Mouse (Mus musculus) T-cell, adult 2 months (primary cell): Measurements from ENCODE around the gene Klf12.

Source experiments
- DNase-seq: peaks from one replicate; pipeline ENCODE4 v3.0.0; 2022; ENCODE audit warnings: low spot score

Klf12 gene

DNA sequence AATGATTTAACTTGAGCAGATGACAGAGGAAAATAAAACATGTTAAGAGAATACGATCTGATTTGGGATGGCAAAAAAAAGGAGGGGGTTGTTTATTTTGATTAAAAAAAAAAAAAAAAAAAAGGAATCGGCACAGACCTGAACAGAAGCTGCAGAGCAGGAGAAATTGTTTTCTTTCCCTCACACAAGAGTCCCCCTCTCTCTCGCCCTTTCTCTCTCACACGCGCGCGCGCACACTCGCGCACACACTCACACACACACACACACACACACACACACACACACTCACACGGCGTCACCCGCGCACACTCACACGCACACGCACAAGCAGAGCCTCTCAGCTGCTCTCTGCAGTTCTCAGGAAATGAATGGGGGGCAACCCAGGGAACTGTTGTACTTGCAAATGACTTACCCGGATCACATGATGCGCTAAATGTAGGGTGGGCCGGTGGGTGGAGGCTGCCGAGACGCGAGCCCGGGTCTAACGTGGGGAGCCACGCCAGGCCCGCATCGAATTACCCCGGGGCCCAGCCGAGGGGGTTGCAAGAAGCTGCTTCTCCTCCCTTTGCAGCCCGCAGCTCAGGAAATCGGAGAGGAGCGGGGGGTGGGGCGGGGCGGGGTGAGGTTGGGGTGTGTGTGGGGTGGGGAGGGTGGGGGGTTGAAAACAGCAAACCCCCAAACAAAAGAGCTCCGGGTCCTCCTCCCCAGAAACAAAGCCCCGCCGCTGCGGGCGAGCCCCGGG, at the start of gene Klf12:
TSS of gene Klf12 (minus strand) at position 561 of the 742 bp plus-strand sequence.
- peak; percentile 36 for DNase-seq

DNA sequence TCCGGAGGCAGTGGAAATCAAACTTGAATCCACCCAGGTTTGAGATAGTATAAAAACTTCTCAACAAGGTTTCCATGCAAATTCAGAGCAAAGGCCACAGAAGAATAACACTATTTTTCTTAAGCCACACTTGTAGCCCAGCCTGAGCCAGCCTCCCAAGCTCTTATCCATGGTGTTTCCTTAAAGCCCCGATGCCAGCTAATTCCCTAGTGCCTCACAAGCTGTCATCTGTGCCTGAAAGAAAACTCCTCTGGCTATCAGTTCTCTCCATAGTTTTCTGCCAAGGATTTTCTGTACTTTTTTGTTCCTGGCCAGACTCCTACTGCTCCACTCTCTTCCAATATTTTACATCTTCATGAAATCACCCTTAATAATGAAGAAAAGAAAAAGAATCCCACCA, 48.9 kb upstream of the Klf12 start:
- DNase-seq: no peak

DNA sequence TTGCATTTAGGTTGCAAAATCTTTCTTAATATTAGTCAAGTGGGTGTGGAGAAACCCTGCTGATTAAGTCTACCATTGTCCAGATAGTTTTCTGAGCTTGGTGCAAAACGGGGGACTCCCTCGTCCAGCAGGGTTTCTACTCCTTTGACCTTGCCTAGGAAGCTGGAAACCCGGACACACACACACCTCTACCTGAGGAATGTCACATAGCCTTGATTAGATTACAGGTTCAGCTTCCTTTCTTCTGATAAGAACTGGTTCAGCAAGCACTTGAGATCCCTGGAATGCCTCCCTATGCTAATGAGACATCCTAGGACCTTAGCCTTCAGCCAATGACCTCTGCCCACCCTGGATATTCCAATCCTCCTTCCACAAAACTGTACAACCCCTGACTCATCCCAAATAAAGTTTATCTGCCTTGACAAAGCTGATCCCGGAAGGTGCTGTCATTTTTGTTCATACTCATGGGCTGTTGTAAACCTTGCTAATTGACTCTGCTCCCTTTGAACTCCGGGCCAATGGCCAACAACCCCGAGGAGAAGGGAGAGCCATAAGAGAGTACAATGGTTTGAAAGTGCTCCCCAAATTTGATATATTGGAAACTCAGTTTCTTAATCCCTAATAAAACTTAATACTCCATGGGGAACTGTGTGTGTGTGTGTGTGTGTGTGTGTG, 44.3 kb upstream of the Klf12 start:
- DNase-seq: no peak

DNA sequence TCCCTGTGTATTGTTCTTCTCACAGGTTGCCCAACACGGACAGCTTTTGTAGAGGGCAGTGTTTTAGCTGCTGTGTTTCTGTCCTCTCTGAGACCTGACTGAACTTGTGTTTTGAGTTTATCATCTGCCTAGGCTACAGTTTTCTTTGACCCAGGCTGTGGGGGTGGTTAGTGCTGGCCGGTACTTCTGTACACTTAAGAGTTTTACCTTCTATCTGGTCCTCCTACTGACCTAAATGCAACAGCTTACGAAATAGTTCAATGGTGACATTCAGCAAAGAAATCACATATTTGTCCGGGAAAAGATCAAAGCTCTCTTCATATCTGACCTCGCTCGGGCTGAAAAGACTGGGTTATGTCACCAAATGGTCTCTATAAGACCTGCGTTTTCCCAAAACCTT, 39.8 kb upstream of the Klf12 start:
- no peak for DNase-seq

DNA sequence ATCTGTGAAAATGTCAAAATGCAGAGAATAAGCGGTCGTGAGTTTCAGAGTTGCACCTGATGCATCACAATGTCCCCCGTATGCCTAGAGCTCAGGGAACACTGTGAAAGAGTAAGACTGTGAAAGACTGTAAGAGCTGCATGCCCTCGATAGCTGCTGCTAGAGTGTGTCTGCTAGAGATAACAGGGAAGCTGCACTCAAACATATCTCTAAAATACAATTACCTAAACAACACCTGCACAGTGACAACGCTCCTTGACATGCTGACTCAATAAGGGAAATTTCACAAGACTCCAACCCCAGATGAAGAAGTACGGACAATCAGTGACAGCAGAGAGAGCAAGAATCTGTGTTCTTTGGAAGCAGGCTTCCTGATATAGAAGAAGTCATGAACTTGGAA, 37.5 kb upstream of the Klf12 start:
- DNase-seq: no peak

DNA sequence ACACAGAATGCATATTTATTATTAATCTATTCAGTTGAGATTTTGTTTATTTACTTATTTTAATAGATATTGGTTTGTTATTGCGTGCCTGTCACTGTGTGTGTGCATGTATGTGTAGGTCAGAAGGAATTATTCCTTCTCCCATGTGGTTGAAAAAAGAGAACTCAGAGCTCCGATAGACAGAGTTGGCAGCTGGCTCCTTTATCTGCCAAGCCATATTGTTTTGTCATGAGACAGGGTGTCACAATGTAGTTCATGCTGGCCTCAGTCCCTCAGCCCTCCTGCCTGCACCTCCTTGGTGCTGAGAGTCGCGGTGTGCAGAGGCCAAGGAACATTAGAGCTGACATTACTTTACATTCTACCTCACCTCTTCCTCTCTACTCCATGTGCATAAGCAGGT, 32.3 kb upstream of the Klf12 start:
- no peak for DNase-seq

DNA sequence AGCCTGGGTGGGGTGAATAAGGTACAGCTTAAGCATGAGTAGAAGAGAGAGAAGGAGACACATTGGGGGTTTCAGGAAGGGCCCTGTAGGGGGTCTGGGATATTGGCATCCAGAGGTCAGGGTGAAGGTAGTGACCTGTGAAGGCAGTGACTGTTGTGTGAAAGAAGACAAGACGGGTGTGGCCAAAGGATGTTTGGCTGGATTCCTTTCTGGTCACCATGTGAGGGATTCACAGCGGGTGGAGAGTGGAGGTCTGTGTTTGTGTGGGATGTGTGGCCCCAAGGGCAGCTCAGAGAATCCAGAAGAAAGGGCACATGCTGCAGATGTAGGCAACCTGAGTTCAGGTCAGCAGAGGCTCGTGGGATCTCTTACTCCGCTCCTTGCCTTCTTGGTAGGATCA, 29.6 kb upstream of the Klf12 start:
- DNase-seq: no peak

DNA sequence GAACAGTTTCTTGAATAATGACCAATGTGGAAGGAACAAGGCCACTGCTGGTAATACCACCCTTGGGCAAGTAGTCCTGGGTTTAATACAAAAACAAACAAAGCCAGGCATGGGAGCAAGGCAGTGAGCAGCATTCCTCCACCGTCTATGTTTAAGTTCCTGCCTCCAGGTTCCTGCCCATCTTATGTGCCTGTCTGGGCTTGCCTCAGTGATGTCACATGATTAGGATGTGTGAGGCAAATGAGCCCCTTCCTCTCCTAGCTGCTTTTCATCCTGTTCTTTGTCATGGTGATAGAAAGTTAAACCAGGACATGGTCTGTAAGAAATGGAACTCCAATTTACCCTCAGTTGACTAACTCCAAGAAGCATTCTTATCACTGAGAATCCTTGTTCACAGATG, 16.4 kb upstream of the Klf12 start:
- no peak for DNase-seq

DNA sequence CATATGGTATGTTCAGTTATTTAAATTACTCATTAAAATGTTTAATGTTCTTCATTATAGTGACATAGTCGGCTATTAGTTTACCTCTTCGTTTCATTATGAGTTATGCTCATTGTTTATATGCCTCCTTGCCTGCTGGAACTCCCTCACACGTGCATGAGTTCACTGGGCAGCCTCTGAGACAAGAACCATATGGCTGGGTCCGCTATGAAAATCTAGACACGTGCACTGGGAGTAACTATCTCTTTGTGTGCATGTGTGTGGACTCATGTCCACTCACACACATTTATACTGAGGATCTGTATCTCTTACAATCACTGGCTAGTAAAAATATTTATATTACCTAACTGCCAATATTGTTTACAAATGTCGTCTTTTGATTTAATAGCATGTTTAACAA, 14.4 kb upstream of the Klf12 start:
- no peak for DNase-seq

DNA sequence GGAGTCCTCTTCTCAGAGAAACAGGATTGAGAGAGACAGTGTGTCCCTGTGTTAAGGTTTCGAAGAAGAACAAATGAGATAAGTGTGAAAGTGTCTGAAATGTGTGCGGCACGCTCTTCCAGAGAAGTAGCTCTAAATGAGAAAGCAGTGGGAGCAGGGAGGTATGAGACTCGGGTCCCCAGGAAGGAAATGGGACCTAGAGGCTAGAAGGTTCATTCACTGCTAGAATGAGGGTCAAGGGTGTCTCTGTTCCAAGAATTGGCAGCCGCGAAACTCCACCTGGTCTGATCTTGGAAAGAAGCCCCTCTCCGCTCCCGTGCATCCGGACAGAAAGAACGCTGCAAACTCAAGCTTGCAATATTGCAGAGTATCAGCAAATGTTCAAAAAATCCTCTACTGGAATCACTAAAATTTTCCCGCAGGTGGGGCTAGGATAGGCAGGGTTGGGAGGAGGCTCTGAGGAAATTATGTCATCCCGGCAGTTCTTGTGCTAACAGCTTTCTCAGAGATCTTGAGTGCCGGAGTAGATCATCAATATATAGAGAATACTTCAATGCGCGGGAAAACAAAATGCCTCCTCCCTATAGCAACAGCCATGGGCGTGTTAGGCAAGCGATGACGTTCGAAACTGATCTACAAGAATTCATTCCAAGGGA, 2.2 kb upstream of the Klf12 start:
- DNase-seq: no peak

DNA sequence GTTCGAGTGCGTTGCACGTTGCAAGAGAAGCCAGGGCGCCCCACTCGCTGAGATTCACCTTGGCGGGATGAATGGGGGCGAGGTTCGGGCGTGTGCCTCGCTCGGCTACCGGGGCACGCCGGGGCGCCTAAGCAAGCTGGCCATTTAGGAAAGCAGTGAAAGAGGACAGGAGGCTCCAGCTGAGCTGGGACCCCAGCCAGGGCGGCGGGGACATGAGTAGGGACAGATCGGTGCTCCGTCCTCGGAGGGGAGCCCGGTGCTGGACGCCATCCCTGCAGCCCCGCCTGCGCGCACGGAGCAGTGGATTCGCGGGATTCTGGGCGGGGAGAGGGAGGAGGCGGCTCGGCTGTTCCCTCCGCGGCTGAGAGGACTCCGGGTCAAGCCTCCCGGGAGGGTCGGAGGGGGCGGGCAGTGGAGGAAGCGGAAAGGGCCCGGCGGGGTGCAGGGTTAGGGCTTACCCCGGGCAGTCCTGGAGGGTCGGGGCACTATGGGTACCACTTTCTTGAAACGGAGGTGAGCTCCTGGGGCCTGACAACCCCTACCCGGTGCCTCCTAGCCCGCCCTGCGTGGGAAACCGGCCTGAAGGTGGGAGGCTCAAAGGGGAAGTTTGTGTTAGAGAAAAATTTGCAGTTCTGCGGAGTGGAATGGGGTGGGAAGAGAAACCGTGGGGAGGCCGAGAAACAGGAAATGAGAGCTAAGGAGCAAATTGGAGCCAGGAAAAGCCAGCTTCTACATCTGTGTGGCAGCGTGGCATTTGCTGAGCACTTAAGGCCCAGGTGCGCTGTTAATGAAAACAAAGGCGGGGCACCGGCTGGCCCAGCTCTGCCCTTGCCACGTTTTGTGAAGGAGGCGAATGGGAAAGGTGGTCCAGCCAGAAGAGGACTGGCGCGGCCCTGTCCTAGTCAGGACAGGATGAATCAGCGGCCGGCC, 1.4 kb upstream of the Klf12 start:
- no peak for DNase-seq

DNA sequence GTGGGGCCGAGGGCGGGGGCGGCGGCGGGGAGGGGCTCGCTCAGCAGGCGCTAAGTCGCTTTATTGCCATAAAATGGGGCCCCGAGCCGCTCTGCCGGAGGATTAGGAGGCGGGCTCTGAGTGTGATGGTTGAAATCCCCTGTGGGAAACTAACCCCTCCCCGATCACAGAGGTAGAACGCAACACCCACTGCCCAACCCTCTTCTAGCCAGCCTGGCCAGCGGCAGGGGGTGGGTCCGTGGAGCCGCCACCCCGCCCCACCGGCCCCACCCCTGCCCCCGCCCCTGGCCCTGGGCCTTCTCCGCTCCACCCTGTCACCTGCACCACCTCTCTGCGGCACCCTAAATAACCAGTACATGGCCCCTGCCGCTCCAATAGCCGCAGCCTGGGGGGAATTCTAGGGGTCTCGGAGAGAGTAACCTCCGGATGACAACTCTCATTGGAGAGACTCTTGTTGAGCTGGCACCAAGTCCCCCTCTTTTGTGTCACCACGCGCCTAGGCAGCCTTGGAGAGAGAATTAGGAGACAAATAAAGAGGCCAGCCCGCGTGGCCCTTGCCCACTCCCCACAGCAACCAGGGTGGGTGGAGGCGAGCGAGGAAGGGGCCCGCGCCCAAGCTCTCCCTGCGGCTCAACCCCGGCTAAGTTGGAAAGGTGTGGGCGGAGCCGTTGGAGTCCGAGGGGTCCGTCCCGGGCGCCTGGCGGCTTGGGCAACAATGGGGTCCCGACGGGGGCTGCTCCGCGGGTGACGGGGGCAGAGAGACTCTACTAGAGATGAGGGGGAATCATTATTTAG, 579 bp upstream of the Klf12 start:
- peak; percentile 25 for DNase-seq

DNA sequence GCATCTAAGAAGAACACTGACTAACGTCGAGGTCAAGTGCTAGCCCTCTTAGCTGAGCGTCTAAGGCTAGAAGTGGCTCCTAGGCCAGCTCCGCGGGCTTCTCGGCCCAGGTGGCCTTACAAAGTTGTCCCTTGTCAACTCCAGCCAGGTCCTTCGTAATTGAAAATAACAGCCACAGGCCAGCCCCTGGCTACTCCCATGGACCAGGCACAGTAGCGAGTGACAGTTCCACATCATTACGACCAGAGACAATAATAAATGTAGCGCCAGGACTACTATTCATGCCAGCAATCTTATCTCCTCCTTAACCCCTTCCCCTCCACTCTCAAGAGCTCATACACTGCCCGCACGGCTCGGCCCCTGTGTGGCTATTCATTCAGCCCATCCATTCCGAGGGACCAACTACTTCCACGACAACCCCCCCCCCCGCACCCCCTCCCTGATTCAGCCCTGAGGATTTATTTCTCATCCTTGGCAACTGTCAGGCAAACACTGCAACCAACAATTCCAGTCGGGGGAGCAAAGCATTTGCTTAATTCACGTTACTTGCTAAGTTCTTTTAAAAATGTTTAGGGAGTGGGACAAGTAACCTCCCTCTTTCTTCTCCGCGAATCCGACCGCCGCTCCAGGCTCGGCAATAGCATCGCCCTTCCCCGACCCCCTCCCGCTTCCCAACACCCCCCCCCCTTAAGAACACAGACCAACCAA, 914 bp downstream of the Klf12 start:
- no peak for DNase-seq

DNA sequence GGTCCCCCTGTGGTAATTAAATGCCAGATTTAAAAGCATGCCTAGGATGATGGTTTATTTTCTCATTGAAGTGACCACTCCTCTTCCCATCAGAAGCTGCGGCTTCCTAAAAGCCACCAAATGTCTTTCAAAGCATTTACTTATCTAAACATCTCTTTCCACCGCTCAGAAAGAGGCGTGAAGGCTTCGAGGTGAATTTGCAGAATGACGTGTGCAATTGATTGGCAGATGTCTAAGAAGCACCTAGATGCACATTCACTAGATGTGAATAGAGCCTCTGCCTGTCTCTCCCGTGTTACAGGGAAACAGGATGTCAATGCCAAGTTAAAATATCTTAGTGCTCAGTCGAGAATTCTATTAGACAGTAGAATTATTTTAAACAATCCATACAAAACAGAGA, 1.8 kb downstream of the Klf12 start:
- DNase-seq: no peak

DNA sequence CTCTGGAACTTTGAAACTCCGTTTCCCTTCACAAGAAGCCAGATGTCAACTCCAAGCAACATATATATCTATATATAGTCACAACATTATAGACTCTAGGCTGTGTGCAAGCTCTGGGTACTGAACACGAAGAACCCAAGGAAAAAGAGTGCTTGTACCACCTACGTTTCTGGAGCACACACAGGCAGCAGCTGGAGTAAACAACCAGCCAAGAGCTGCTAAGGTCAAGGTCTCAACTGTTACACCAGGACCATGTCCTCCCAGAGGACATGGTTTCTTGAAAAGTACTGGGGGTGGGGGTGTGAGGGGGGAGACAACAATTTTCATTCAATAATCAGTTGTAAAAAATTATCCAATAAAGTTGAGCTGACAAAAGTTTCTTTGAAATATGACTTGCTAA, 2.7 kb downstream of the Klf12 start:
- no peak for DNase-seq

DNA sequence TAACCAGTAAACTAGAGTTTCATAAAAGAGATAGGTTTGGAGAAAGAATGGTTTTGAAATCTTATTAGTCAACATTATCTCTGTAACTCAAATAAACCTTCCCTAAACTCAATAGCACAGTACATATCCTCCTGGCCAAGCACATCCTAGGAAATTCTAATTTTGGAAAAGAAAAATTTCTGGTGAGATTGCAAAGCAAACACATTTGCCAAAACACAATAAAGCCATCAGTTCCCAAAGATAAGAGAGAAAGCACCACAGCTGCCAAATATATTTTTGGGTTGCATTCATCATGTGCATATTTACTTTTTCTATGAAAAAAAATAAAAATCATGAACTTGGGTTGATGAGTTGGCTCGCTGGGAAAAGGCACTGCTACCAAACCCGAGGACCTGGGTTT, 10.3 kb downstream of the Klf12 start:
- DNase-seq: no peak

DNA sequence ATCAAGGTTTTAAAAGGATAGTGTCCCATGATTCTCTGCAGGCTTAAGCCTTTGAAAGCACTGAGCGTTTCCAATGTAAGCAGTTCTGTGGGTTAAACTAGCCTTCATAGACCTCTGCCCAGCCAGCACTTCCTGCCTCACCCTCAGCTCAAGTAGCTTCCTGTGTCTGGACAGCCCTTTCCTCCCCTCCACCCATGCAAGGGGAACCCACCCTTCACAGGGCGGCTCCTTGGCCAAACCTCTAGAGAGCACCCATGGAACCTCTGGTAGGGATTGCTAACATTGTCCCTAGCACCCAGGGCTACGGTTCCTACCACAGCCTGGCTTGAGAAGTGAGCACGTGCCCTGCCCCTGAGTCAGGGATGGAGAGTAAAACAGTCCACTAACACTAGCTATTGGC, 23.9 kb downstream of the Klf12 start:
- no peak for DNase-seq

DNA sequence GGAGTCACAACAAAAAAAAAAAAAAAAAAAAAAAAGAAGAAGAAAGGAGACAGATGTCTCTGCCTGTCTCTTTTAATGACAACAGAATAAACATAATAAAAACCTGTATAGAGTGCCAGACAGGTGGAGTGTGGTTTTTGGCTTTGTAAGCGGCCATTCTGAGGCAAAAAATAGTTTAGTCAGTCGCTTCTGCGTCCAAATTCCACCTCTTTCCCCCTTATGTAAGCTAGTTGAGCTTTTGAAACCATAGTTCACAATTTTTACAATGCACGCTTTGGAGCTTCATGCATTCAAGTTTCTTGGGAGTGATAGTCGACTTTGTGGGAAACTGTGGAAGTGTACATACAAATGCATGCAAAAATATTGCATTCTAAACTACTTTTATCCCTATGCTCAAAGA, 41.4 kb downstream of the Klf12 start:
- DNase-seq: no peak

DNA sequence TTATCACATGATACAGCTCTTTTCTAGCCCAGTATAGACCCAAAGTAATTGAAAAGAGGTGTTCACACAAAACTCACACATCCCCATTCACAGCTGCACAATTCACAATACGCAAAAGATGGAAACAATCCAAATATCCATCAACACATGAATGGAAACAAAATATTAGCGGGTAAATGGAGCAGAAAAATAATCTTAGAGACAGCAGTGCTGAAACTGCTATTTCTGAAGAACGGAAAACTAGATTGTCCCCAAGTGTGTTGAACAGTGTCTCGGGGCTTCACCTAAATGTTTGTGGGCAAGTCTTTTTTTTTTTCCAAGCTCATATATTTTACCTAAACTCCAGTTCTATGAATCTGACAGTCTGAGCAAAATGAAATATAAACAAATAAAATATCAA, 44.6 kb downstream of the Klf12 start:
- DNase-seq: no peak

DNA sequence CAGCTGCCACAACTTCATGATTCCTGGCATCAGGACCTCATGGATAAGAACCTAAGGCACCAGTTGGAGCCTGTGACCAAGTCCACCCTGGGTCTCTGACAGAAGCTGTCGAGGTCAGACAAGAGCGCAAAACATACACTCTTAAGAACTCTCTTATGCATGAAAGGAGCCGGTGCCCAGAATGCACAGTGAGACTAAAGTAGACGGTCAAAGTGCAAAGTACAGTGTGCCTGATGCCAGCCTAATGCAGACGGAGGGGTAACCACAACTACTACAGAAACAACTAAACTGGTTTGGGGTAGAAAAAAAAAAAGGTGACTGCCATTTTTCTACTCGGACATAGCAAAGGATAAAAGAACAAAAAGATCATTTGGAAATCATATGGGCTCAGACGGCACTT, 47.7 kb downstream of the Klf12 start:
- DNase-seq: no peak

DNA sequence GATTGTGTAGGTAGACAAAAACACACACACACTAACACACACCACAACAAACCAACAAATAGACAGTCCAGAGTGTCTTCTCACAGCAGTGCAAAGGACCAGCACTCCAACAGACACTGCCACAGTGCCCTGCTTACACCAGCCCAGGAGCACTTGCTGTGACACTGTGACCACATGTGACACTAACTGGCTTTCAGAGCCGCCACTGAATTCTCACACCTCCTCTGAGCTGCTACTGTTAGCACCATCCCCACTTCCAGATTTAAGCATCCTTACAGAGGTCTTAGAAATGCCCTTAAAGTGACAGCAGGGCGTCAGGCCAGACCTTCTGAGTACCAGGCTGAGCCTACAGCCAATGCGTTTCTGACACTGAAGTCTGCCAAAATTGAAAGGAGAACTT, 48.7 kb downstream of the Klf12 start:
- no peak for DNase-seq
